Mouse (Mus musculus) lung, adult 18-20 months (tissue): ENCODE data around the gene Dus1l.
"Not testable (repeated sequence)": the region's sequence is repeated elsewhere in the genome, so short reads cannot be mapped to it uniquely, and the experiment has no call there.

ENCODE experiments used
- DNase-seq, 2 experiments: peaks; one replicate each; pipeline ENCODE4 v3.0.0; 2022; ENCODE audit warnings: mixed read lengths in 2 of 2

Dus1l gene

DNA sequence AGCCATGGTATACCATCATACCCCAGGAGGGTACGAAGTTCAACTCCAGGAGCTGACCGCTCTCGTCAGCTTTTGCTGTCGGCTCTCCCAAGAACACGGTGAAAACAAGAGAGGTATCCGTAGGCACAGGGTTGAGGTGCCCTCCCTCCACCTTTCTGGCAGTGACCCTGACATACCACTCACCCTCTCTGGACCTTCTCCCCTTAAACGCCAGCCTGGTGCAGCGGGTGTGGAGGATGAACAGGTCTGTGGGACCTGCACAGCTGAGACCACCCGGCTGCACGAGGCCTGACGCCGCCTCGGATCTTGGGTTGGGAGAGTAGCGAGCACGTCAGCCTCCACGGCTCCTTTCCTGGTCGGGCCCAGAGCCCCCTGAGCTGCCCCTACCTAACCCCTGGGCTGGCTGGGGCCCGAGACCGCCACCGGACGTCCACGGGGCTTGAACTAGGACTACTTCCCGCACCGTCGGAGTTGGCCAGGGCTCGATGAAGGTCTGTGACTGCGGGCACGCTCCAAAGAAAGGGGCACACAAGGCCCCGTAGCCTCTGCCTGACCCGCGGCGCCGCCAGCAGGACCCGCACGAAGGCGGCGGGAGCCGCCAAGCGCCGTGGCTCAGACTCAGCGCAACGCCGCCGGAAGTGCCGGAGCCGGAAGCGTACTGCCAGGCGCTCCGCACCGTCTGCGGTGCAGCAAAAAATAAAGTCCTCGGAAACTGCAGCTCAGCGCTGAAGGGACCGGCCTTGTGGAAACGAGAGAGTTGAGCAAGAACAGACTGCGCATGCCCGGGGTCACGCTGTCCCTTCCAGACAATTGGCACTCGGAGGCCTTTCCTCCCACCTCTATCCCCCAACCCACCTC is at the start of gene Dus1l:
Gene Dus1l, minus strand, starts transcription at position 648 of the 858 bp plus-strand sequence.
- DNase-seq = peak; percentile 95 to 96

GRCm38 (mm10) chr11:120844329-120844728 is 48.1 kb upstream of the Dus1l start:
- DNase-seq = no peak

DNA sequence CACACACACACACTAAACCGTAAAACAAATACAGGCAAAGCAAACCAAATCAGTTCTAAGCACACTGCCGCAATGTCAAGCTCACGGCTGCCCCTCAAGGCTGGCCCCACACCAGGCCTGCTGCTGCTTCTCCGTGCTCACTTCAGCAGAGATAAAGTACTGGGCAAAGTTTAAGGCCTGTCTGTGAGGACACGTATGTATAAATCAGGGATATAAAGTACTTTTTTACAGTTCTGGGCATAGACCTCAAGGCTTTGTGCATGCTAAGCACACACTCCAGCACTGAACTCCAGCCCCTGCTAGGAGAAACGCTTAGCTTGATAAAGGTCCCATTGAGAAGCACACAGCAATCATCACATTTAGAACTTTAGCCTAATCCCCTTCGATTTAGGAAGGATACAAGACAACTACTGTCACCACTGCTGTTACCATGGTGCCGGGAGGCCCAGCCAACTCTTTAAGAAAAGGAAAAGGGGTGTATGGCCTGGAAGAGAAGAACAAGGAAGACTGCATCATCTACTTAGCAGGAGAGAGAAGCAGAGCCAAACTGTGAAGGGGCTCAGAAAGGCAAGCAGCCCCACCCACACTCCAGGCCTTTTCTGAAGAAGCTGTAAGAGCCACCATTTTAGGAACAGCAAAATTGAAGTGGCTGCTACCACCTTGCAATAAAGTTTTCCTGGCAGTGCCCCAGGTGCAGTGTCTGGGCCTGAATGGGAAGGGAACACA is 37.5 kb upstream of the Dus1l start:
- DNase-seq = peak; percentile 61 to 70

DNA sequence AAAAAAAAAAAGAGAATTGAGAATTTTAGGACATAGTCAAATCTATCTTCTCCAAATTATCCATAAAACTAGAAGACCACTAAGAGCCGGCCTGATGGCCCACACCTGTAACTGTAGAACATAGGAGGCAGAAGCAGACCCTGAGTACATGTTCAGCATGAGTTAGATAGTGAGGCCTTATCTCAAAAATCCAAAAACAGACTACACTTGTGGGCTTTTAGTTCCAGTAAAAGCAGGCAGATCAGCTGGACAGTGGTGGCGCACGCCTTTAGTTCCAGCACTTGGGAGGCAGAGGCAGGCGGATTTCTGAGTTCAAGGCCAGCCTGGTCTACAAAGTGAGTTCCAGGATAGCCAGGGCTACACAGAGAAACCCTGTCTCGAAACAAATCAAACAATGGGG is 36.8 kb upstream of the Dus1l start:
- DNase-seq = not testable (repeated sequence)

GRCm38 (mm10) chr11:120831659-120832440 is 35.6 kb upstream of the Dus1l start:
- no peak for DNase-seq

- no peak for DNase-seq
Observed at GRCm38 (mm10) chr11:120830686-120831085, 34.5 kb upstream of the Dus1l start.

- DNase-seq = peak in 1 of 2 experiments; percentile 4
Observed at GRCm38 (mm10) chr11:120829757-120830532, 33.7 kb upstream of the Dus1l start.

GRCm38 (mm10) chr11:120828416-120828815 is 32.2 kb upstream of the Dus1l start:
- DNase-seq = no peak

DNA sequence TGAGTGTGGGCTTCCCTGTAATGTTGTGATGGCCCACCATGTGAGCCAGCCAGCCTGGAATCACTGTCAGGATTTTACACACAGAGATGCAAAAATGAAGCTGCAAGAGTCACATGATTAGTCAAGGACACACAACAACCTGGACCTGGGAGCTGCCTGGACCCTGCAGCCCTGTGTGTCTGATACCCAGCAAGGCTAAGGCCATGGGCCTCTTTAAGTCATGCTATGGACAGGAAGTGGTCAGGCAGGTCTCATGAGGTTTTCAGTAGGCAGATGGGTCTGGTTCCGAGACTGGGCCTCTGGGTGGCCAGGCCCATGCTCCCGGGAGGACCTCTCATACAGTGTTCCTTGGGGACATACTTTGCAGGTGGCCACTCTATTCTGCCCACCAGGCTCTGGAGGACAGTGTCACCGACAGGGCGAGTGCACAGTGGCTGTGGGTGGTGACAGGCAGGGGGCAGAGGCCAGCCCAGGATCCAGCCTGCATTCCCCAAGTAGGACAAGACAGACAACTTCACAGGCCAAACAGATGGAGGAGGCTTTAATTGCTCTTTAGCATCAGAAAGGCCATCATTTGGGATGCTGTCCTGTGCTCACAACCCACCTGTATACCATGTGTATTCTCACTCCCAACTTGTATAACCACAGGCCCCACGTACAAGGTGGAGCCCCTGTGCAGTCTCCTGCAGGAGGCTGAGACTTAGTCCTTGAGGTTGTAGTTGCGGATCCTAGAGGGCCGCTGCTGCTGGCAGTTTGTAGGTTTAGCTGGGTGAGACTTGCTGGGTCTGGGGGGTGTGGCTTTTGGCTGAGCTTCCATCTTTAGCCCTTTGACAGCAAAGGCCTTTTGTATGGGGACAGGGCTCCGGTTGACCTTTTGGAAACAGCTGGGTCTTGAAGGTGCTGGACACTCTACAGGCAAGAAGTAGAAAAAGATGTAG is 30.1 kb upstream of the Dus1l start:
- DNase-seq = no peak

GRCm38 (mm10) chr11:120825289-120825863 is 29.2 kb upstream of the Dus1l start:
- DNase-seq = no peak

DNA sequence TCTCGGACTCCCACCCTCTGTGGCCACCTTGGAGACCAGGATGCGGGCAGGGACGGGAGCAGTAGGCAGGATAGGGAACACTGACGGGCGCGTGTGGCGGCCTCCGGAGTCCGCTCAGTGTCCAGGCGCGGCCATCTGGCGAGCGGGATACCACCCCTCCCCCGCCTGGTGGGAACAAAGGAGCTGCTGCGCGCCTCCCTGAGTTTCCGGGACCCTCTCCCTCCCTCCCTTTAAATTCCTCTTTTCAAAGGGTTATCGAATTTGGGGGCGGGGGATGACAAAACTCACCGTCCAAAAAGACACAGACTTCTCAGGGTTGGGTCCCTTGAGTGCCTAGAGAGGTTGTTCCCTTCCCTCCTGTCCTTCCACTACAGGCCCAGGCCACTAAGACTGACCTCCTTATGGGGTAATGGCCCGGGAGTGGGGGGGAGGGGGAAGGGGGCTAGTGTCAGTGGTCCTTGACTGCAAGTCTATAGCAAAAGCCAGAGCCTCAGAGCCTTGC is 28.6 kb upstream of the Dus1l start:
- DNase-seq = no peak

DNA sequence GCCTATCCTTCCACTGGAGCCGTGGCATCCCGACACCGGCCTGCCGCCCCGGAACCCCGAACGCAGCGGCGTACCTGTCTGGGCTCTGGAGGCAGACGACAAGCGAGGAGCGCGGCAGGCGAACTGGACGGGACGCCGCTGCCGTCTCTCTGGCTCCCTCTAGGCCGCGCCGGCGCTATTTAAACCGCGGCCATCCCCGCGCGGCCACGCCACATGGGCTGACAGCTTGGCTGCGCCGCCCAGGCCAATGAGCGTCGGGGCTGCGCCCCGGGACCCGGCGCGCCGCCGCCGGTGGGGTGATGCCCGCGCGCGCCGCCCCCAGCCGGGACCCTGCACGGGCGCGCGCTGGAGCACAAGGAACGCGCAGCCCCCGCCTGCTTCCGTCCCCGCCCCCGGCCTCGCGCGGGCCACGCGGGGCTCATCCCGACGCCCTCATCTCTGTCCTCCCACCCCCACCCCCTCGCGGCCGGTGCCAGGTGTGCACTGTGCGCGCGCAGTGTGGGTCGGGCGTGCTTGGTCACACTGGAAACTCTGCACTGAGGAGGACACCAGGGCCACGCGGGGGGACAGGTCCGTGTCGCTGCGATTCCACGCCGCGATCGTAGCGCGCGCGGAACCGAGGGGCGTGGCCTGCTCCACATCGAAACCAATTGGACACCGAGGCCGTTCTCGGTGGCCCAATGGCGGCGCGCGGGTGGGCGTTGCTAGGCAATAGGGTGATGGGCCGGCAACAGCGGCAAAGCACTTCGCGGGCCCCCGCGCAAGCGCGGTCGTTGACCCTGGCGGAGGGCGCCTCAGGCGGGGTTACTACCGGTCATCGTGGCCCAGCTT is 28.0 kb upstream of the Dus1l start, which contains the start of gene Fasn:
Gene Fasn, minus strand, starts transcription at position 592 of the 831 bp plus-strand sequence.
- DNase-seq = peak; percentile 95 to 97

GRCm38 (mm10) chr11:120823551-120823947 is 27.3 kb upstream of the Dus1l start:
- DNase-seq = no peak

- no peak for DNase-seq
Observed at GRCm38 (mm10) chr11:120822831-120823550, 26.8 kb upstream of the Dus1l start.

DNA sequence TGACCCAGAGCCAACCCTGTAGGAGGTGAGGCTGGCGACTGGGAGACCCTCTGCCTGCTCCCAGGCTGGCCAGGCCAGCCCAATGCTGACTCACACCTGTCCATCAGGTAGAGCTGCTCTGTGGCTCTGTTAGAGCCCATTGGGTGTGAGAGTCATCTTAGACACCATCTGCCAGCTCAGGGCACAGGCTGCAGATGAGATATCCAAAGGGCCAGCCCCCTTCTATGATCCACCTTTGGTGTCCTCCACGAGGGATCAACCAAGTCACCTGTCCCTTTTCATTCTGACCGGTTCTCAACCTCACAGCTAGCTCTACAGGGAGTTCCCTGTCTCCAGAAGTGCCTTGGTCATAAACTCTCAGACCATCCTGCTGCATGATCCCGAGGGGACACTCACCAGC is 26.1 kb upstream of the Dus1l start:
- DNase-seq = no peak

- DNase-seq = peak; percentile 44 to 79
Observed at GRCm38 (mm10) chr11:120821076-120821922, 25.1 kb upstream of the Dus1l start.

DNA sequence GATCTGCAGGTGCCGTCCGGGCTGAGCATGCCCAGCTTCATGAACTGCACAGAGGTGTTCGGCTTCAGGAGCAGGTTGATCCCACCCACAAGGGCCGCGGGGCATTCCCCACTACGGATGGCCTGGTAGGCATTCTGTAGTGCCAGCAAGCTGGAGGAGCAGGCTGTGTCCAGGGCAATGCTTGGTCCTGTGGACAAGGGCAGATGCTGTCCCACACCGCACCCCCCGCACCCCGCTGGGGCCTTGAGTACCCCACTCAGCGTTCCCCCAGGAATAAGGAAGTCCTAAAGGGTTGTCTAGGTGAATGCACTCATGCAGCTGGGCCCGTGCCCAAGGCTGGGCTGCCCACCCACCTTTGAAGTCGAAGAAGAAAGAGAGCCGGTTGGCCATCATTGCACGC is 24.3 kb upstream of the Dus1l start:
- DNase-seq = no peak

GRCm38 (mm10) chr11:120819556-120819955 is 23.4 kb upstream of the Dus1l start:
- DNase-seq = no peak
